Mouse (Mus musculus): ENCODE data around the gene Fancc. TPM values are rescaled to one million over a fixed set of nuclear protein-coding genes. Genes with fewer than 3 reads are reported as not detected.
A peak's percentile ranks its signal among the peaks of the same experiment; 100 is the strongest.

Fancc gene
- polyA plus RNA-seq, 1 experiment from 2014 or later: 16.6 TPM

DNA sequence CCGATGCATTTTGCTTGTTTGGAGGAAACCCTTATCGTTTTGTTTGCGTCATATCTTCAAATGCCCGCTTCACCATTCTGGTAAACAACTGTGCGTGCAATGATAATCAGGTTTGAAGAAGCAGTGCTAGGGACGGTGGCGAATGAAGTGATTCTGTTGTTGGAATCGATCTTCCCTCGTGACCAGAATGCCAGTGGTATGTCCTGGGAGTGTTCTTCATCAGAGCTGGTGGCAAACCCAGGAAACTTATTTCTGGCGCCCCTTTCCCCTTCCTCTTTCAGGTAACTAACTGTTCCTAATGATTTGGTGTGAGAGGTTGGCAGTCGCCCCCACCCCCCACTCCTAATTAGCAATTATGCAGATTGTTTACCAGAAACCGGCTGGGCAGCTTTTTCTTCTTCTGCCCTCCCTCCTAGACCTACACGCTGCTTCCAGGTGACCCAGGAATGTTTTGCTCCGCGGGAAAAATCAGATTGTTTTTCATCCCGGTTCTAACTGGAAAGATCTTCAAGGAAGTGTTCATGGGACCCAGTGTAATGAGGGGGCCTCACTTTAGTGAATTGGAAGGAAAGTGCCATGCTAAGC is 225.0 kb downstream of the Fancc start:
- 20% methylated on average over 16 of the region's 16 CpGs for WGBS
- Histone ChIP-seq H3K4me2 (ENCODE audit: low read depth, low read length) (peak overlapping the region; percentile 66), H3K4me1 (ENCODE audit: control insufficient read depth, insufficient read depth, low read length) (peaks cover 51% of the 10 kb centered on the region), H3K36me3 (ENCODE audit: control insufficient read depth, insufficient read depth) (no peaks in the 10 kb centered on the region), H3K4me3 (ENCODE audit: low read length) (peak overlapping the region; percentile 58), H3K9me3 (replicated peaks; ENCODE audit: control insufficient read depth, low read length) (no peaks in the 10 kb centered on the region), H3K27me3 (ENCODE audit: control insufficient read depth, insufficient read depth, low read length) (no peaks in the 10 kb centered on the region), H3K27ac (ENCODE audit: low read length) (peak overlapping the region; percentile 87), H3K9ac (ENCODE audit: low read length) (peak overlapping the region; percentile 76)
- no peak for ATAC-seq (replicated peaks; ENCODE audit: extremely low read depth, insufficient read depth, low FRiP score)

DNA sequence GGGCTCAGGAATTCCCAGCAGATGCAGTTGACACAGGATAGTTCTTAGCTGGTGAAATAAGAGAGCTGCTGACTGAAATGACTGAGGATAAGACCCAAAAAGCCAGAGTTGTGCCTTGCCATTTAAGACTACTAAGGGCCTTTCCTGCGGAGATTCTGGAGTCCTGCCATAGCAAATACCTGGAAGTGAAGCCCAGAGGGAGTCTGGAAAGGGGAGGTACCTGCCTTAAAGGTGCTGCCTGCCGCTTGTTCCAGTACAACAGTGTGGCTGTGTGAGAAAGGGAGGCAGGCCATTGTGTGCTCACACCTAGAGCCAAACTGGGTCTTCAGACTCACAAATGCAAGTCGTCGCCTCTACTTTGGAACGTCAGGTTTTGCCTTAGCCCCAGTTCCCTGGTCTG is 226.9 kb downstream of the Fancc start:
- H3K9ac ChIP-seq (ENCODE audit: low read length): no peak overlapping the region
- no peaks in the 10 kb centered on the region for H3K36me3 ChIP-seq (ENCODE audit: control insufficient read depth, insufficient read depth)
- H3K4me2 ChIP-seq (ENCODE audit: low read depth, low read length): no peak overlapping the region
- 51% methylated on average over 5 of the region's 5 CpGs for WGBS
- H3K27me3 ChIP-seq (ENCODE audit: control insufficient read depth, insufficient read depth, low read length): no peaks in the 10 kb centered on the region
- no peaks in the 10 kb centered on the region for H3K9me3 ChIP-seq (replicated peaks; ENCODE audit: control insufficient read depth, low read length)
- H3K27ac ChIP-seq (ENCODE audit: low read length): peak overlapping the region; percentile 53; the same call in 1 of the 2 replicates
- no peak overlapping the region for H3K4me3 ChIP-seq (ENCODE audit: low read length)
- H3K4me1 ChIP-seq (ENCODE audit: control insufficient read depth, insufficient read depth, low read length): peaks cover 40% of the 10 kb centered on the region
- ATAC-seq (replicated peaks; ENCODE audit: extremely low read depth, insufficient read depth, low FRiP score): no peak

- H3K27me3 ChIP-seq (ENCODE audit: control insufficient read depth, insufficient read depth, low read length): no peaks in the 10 kb centered on the region
- ATAC-seq (replicated peaks; ENCODE audit: extremely low read depth, insufficient read depth, low FRiP score): no peak
- 81% methylated on average over 1 of the region's 1 CpGs for WGBS
- no peak overlapping the region for H3K4me3 ChIP-seq (ENCODE audit: low read length)
- no peak overlapping the region for H3K4me2 ChIP-seq (ENCODE audit: low read depth, low read length)
- H3K4me1 ChIP-seq (ENCODE audit: control insufficient read depth, insufficient read depth, low read length): peaks cover 30% of the 10 kb centered on the region
- no peaks in the 10 kb centered on the region for H3K36me3 ChIP-seq (ENCODE audit: control insufficient read depth, insufficient read depth)
- no peaks in the 10 kb centered on the region for H3K9me3 ChIP-seq (replicated peaks; ENCODE audit: control insufficient read depth, low read length)
- no peak overlapping the region for H3K9ac ChIP-seq (ENCODE audit: low read length)
- peak overlapping the region; percentile 47 for H3K27ac ChIP-seq (ENCODE audit: low read length)
Measured at GRCm38 (mm10) chr13:63268776-63269175, 228.3 kb downstream of the Fancc start.

DNA sequence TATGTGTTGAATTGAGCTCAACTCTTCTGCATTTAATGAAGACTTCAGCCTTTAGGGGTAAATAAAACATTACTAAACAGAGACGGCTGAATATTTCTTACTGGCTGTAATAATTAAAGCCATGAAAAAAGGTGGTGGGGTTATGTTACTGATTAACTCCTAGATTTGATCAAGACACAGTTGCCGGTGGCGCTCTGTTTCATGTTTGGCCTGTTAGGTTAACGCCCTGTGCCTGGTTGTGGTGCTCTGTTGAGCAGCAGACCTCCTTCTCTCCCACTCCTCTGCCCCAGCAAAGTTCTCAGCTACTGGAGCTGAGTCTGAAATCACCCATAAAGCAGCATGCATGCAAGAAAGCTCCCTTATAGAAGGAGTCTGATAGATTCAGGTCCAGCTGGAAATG is 228.7 kb downstream of the Fancc start:
- peaks cover 32% of the 10 kb centered on the region for H3K4me1 ChIP-seq (ENCODE audit: control insufficient read depth, insufficient read depth, low read length)
- no peak for ATAC-seq (replicated peaks; ENCODE audit: extremely low read depth, insufficient read depth, low FRiP score)
- WGBS: 82% methylated on average over 4 of the region's 4 CpGs
- no peak overlapping the region for H3K9ac ChIP-seq (ENCODE audit: low read length)
- no peaks in the 10 kb centered on the region for H3K36me3 ChIP-seq (ENCODE audit: control insufficient read depth, insufficient read depth)
- no peak overlapping the region for H3K4me3 ChIP-seq (ENCODE audit: low read length)
- no peaks in the 10 kb centered on the region for H3K27me3 ChIP-seq (ENCODE audit: control insufficient read depth, insufficient read depth, low read length)
- H3K27ac ChIP-seq (ENCODE audit: low read length): peak overlapping the region; percentile 47; the same call in 1 of the 2 replicates
- no peak overlapping the region for H3K4me2 ChIP-seq (ENCODE audit: low read depth, low read length)
- no peaks in the 10 kb centered on the region for H3K9me3 ChIP-seq (replicated peaks; ENCODE audit: control insufficient read depth, low read length)

DNA sequence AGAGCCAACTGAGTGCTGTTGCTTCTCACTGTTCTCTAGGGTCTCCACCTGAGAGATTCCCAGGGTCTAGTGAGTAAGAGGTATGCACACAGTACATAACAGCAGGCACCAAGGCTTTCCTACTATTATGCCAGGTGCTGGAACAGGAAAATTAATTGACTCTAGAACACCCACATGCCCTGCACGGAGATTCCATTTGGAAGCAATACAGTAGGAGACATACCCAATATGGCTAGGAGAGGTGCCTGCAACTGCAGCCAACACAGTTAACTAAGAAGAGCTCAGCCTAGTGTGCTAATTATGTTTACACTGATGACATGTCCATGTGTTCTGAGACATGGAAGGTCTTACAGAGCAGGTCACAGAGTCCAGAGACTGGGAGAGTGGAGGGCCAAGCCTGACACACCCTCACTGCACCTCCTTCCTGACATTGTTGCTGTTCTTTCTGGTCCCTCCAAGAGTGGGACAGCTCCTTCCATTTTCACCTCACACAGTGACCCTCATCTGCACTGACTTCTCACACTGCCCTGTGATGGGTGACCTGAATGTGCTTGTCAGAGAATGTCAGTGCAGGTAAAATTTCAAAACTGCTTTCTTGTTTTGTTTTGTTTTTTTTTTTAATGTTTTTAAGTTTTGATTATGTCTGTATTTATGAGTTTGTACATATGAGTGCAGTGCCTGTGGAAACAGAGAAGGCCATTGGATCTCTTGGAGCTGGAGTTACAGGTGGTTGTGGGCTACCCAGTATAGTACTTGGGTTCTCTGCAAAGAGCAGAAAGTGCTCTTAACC is 234.7 kb downstream of the Fancc start:
- Histone ChIP-seq H3K4me1 (ENCODE audit: control insufficient read depth, insufficient read depth, low read length) (peaks cover 61% of the 10 kb centered on the region), H3K4me2 (ENCODE audit: low read depth, low read length) (no peak overlapping the region), H3K27me3 (ENCODE audit: control insufficient read depth, insufficient read depth, low read length) (no peaks in the 10 kb centered on the region), H3K36me3 (ENCODE audit: control insufficient read depth, insufficient read depth) (peaks cover 8% of the 10 kb centered on the region; the same call in 1 of the 2 replicates), H3K9me3 (replicated peaks; ENCODE audit: control insufficient read depth, low read length) (no peaks in the 10 kb centered on the region), H3K27ac (ENCODE audit: low read length) (peak overlapping the region; percentile 96), H3K4me3 (ENCODE audit: low read length) (no peak overlapping the region), H3K9ac (ENCODE audit: low read length) (no peak overlapping the region; the same call in 1 of the 2 replicates)
- no peak for ATAC-seq (replicated peaks; ENCODE audit: extremely low read depth, insufficient read depth, low FRiP score)
- 72% methylated on average over 1 of the region's 1 CpGs for WGBS

DNA sequence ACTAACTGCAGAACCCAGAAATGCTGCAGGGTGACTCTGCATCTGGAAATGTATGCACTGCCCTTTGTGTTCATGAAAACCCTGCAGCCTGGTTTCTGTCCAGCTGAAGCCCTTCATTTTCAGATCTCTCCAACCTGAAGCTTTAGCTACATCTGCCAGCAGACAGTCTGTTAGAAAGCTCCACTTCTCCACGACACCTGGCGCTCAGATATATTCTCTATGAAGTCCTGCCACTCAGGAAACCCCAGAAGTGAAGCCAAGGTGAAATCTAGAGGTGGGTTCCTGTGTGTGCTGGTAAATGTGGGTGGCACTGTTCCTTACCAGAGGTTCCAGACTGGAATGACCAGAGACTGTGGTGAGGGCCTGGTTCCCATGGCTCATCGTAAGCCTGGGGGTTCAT is 235.4 kb downstream of the Fancc start:
- 83% methylated on average over 3 of the region's 3 CpGs for WGBS
- Histone ChIP-seq H3K27ac (ENCODE audit: low read length) (peak overlapping the region; percentile 96), H3K9ac (ENCODE audit: low read length) (peak overlapping the region; percentile 62)

DNA sequence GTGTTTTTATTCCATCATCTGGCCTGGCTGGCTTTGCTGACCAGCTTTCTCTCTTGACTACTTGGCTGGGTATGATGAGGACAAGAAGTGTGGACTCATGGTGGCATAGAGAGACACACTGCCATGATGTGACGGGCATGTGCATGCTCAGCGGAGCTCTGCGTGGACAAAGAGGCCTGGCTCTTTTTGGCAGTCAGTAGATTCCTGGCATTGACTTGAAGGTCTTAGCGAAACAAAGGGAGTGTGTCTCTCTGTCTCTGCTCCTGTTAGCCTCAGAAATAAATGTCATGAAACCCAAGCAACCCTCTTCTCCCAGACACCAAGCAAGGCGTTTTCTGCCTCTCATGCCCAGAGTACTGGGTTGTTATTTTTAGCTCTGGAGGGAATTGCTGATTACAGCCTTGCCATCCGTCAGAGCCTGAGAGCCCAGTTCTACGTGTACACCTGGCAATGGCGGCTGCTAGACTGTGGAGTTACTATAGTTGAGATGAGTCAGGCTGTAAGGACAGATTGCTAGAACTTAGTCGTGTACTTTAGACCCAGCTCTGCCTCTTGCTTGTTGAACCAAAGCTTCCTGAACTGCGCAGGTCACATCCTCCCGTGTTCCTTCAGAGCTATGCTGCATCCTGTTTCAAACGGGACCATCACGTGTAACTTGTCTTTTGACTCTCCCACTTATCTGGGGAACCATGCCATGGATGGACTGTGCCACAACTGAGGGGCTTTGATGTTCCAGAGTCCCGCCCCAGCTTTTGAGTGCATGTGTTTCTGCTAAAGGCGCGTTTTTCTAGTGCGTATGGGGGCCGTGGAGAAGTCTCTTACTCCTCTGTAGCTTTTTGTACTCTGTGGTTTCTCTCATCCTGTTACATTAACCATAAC is 236.1 kb downstream of the Fancc start:
- Histone ChIP-seq H3K4me2 (ENCODE audit: low read depth, low read length) (peak overlapping the region; percentile 52), H3K27me3 (ENCODE audit: control insufficient read depth, insufficient read depth, low read length) (no peaks in the 10 kb centered on the region), H3K4me3 (ENCODE audit: low read length) (0 out of 2 replicates have a peak overlapping the region, but pooled peaks have one; percentile 2), H3K9me3 (replicated peaks; ENCODE audit: control insufficient read depth, low read length) (no peaks in the 10 kb centered on the region), H3K9ac (ENCODE audit: low read length) (peak overlapping the region; percentile 62), H3K36me3 (ENCODE audit: control insufficient read depth, insufficient read depth) (peaks cover 11% of the 10 kb centered on the region; the same call in 1 of the 2 replicates), H3K4me1 (ENCODE audit: control insufficient read depth, insufficient read depth, low read length) (peaks cover 67% of the 10 kb centered on the region), H3K27ac (ENCODE audit: low read length) (peak overlapping the region; percentile 96)
- 34% methylated on average over 18 of the region's 18 CpGs for WGBS
- peak; percentile 57 for ATAC-seq (replicated peaks; ENCODE audit: extremely low read depth, insufficient read depth, low FRiP score)

More for the DNA sequence above, 235.4 kb downstream of the Fancc start:
- no peak for ATAC-seq (replicated peaks; ENCODE audit: extremely low read depth, insufficient read depth, low FRiP score)
- Histone ChIP-seq H3K4me2 (ENCODE audit: low read depth, low read length) (peak overlapping the region; percentile 52), H3K36me3 (ENCODE audit: control insufficient read depth, insufficient read depth) (peaks cover 11% of the 10 kb centered on the region; the same call in 1 of the 2 replicates), H3K27me3 (ENCODE audit: control insufficient read depth, insufficient read depth, low read length) (no peaks in the 10 kb centered on the region), H3K9me3 (replicated peaks; ENCODE audit: control insufficient read depth, low read length) (no peaks in the 10 kb centered on the region), H3K4me1 (ENCODE audit: control insufficient read depth, insufficient read depth, low read length) (peaks cover 63% of the 10 kb centered on the region), H3K4me3 (ENCODE audit: low read length) (no peak overlapping the region)

- Histone ChIP-seq H3K4me3 (ENCODE audit: low read length) (no peak overlapping the region), H3K9ac (ENCODE audit: low read length) (peak overlapping the region; percentile 62), H3K4me1 (ENCODE audit: control insufficient read depth, insufficient read depth, low read length) (peaks cover 75% of the 10 kb centered on the region), H3K9me3 (replicated peaks; ENCODE audit: control insufficient read depth, low read length) (no peaks in the 10 kb centered on the region), H3K4me2 (ENCODE audit: low read depth, low read length) (peak overlapping the region; percentile 52), H3K36me3 (ENCODE audit: control insufficient read depth, insufficient read depth) (peaks cover 11% of the 10 kb centered on the region; the same call in 1 of the 2 replicates), H3K27me3 (ENCODE audit: control insufficient read depth, insufficient read depth, low read length) (no peaks in the 10 kb centered on the region), H3K27ac (ENCODE audit: low read length) (peak overlapping the region; percentile 96)
- ATAC-seq (replicated peaks; ENCODE audit: extremely low read depth, insufficient read depth, low FRiP score): no peak
- 35% methylated on average over 4 of the region's 4 CpGs for WGBS
Measured at GRCm38 (mm10) chr13:63260133-63260532, 236.9 kb downstream of the Fancc start.

All from heart, embryonic 16.5 days (tissue).